Mouse (Mus musculus): ENCODE data around the gene Elane. TPM values are rescaled to one million over a fixed set of nuclear protein-coding genes. Genes with fewer than 3 reads are reported as not detected.
A peak's percentile ranks its signal among the peaks of the same experiment; 100 is the strongest.

The Elane gene
- polyA plus RNA-seq, 1 experiment from 2014 or later = 0.42 TPM

GRCm38 (mm10) chr10:79865189-79865601 is 20.9 kb upstream of the Elane start:
- Histone ChIP-seq H3K4me3 (ENCODE audit: control insufficient read depth in 1 of 2, insufficient read depth in 1 of 2, low read depth in 1 of 2, low read length in 2 of 2) (no peak overlapping the region), H3K4me2 (ENCODE audit: low read length) (no peak overlapping the region), H3K27me3 (ENCODE audit: control insufficient read depth, insufficient read depth, low read length) (no peaks in the 10 kb centered on the region), H3K4me1 (ENCODE audit: control insufficient read depth in 2 of 2, insufficient read depth in 2 of 2, low read length in 2 of 2) (peaks cover 0 to 16% of the 10 kb centered on the region in 2 experiments; a peak in 3 of 4 replicates), H3K9ac (ENCODE audit: low read length) (peak overlapping the region; percentile 8; the same call in 1 of the 2 replicates), H3K36me3 (ENCODE audit: control insufficient read depth, insufficient read depth, low read length) (peaks cover 52% of the 10 kb centered on the region), H3K27ac (replicated peaks in 1 of 2; ENCODE audit: control insufficient read depth in 1 of 2, insufficient read depth in 1 of 2, low read depth in 2 of 2, low read length in 2 of 2) (peak overlapping the region in 1 of 2 experiments; percentile 37; a peak in 2 of 4 replicates), H3K9me3 (ENCODE audit: control insufficient read depth, low read length) (no peaks in the 10 kb centered on the region)
- peak; percentile 21; the same call in 1 of the 2 replicates for ATAC-seq (ENCODE audit: insufficient number of reproducible peaks, insufficient read depth, low FRiP score, low read depth)
- 47% methylated on average over 12 of the region's 12 CpGs for WGBS

GRCm38 (mm10) chr10:79865801-79866295 is 20.2 kb upstream of the Elane start:
- peak overlapping the region in 1 of 2 experiments; percentile 37; a peak in 1 of 4 replicates for H3K27ac ChIP-seq (replicated peaks in 1 of 2; ENCODE audit: control insufficient read depth in 1 of 2, insufficient read depth in 1 of 2, low read depth in 2 of 2, low read length in 2 of 2)

GRCm38 (mm10) chr10:79866601-79867000 is 19.4 kb upstream of the Elane start:
- no peaks in the 10 kb centered on the region for H3K27me3 ChIP-seq (ENCODE audit: control insufficient read depth, insufficient read depth, low read length)
- ATAC-seq (ENCODE audit: insufficient number of reproducible peaks, insufficient read depth, low FRiP score, low read depth) = no peak
- H3K27ac ChIP-seq (replicated peaks in 1 of 2; ENCODE audit: control insufficient read depth in 1 of 2, insufficient read depth in 1 of 2, low read depth in 2 of 2, low read length in 2 of 2) = no peak overlapping the region
- no peak overlapping the region for H3K9ac ChIP-seq (ENCODE audit: low read length)
- no peak overlapping the region for H3K4me2 ChIP-seq (ENCODE audit: low read length)
- H3K36me3 ChIP-seq (ENCODE audit: control insufficient read depth, insufficient read depth, low read length) = peaks cover 38% of the 10 kb centered on the region
- H3K4me1 ChIP-seq (ENCODE audit: control insufficient read depth in 2 of 2, insufficient read depth in 2 of 2, low read length in 2 of 2) = peaks cover 0 to 15% of the 10 kb centered on the region in 2 experiments; a peak in 3 of 4 replicates
- no peaks in the 10 kb centered on the region for H3K9me3 ChIP-seq (ENCODE audit: control insufficient read depth, low read length)
- no peak overlapping the region for H3K4me3 ChIP-seq (ENCODE audit: control insufficient read depth in 1 of 2, insufficient read depth in 1 of 2, low read depth in 1 of 2, low read length in 2 of 2)
- 75% methylated on average over 11 of the region's 11 CpGs for WGBS

More at GRCm38 (mm10) chr10:79865801-79866295, 20.2 kb upstream of the Elane start:
- Histone ChIP-seq H3K4me1 (ENCODE audit: control insufficient read depth in 2 of 2, insufficient read depth in 2 of 2, low read length in 2 of 2) (peaks cover 0 to 15% of the 10 kb centered on the region in 2 experiments; a peak in 3 of 4 replicates), H3K9me3 (ENCODE audit: control insufficient read depth, low read length) (no peaks in the 10 kb centered on the region), H3K4me3 (ENCODE audit: control insufficient read depth in 1 of 2, insufficient read depth in 1 of 2, low read depth in 1 of 2, low read length in 2 of 2) (no peak overlapping the region), H3K36me3 (ENCODE audit: control insufficient read depth, insufficient read depth, low read length) (peaks cover 45% of the 10 kb centered on the region), H3K9ac (ENCODE audit: low read length) (no peak overlapping the region), H3K4me2 (ENCODE audit: low read length) (no peak overlapping the region), H3K27me3 (ENCODE audit: control insufficient read depth, insufficient read depth, low read length) (no peaks in the 10 kb centered on the region)
- WGBS = 57% methylated on average over 19 of the region's 19 CpGs
- ATAC-seq (ENCODE audit: insufficient number of reproducible peaks, insufficient read depth, low FRiP score, low read depth) = peak; percentile 24; the same call in 1 of the 2 replicates

GRCm38 (mm10) chr10:79871845-79872244 is 14.2 kb upstream of the Elane start:
- 87% methylated on average over 8 of the region's 8 CpGs for WGBS
- ATAC-seq (ENCODE audit: insufficient number of reproducible peaks, insufficient read depth, low FRiP score, low read depth) = no peak

GRCm38 (mm10) chr10:79872862-79873261 is 13.2 kb upstream of the Elane start:
- H3K4me2 ChIP-seq (ENCODE audit: low read length) = no peak overlapping the region
- H3K27me3 ChIP-seq (ENCODE audit: control insufficient read depth, insufficient read depth, low read length) = peaks cover 4% of the 10 kb centered on the region; the same call in 1 of the 2 replicates
- no peak overlapping the region for H3K4me3 ChIP-seq (ENCODE audit: control insufficient read depth in 1 of 2, insufficient read depth in 1 of 2, low read depth in 1 of 2, low read length in 2 of 2)
- no peak overlapping the region for H3K9ac ChIP-seq (ENCODE audit: low read length)
- H3K9me3 ChIP-seq (ENCODE audit: control insufficient read depth, low read length) = no peaks in the 10 kb centered on the region
- no peak overlapping the region for H3K27ac ChIP-seq (replicated peaks in 1 of 2; ENCODE audit: control insufficient read depth in 1 of 2, insufficient read depth in 1 of 2, low read depth in 2 of 2, low read length in 2 of 2)
- H3K36me3 ChIP-seq (ENCODE audit: control insufficient read depth, insufficient read depth, low read length) = no peaks in the 10 kb centered on the region
- H3K4me1 ChIP-seq (ENCODE audit: control insufficient read depth in 2 of 2, insufficient read depth in 2 of 2, low read length in 2 of 2) = peaks cover 0 to 7% of the 10 kb centered on the region in 2 experiments; a peak in 3 of 4 replicates
- 41% methylated on average over 3 of the region's 3 CpGs for WGBS
- ATAC-seq (ENCODE audit: insufficient number of reproducible peaks, insufficient read depth, low FRiP score, low read depth) = no peak

More at GRCm38 (mm10) chr10:79871845-79872244, 14.2 kb upstream of the Elane start:
- Histone ChIP-seq H3K4me3 (ENCODE audit: control insufficient read depth in 1 of 2, insufficient read depth in 1 of 2, low read depth in 1 of 2, low read length in 2 of 2) (no peak overlapping the region), H3K36me3 (ENCODE audit: control insufficient read depth, insufficient read depth, low read length) (no peaks in the 10 kb centered on the region), H3K4me2 (ENCODE audit: low read length) (no peak overlapping the region), H3K27me3 (ENCODE audit: control insufficient read depth, insufficient read depth, low read length) (peaks cover 4% of the 10 kb centered on the region; the same call in 1 of the 2 replicates), H3K9ac (ENCODE audit: low read length) (no peak overlapping the region), H3K4me1 (ENCODE audit: control insufficient read depth in 2 of 2, insufficient read depth in 2 of 2, low read length in 2 of 2) (peaks cover 0 to 7% of the 10 kb centered on the region in 2 experiments; a peak in 3 of 4 replicates), H3K9me3 (ENCODE audit: control insufficient read depth, low read length) (no peaks in the 10 kb centered on the region), H3K27ac (replicated peaks in 1 of 2; ENCODE audit: control insufficient read depth in 1 of 2, insufficient read depth in 1 of 2, low read depth in 2 of 2, low read length in 2 of 2) (no peak overlapping the region)

- Histone ChIP-seq H3K36me3 (ENCODE audit: control insufficient read depth, insufficient read depth, low read length) (no peaks in the 10 kb centered on the region), H3K27me3 (ENCODE audit: control insufficient read depth, insufficient read depth, low read length) (peaks cover 4% of the 10 kb centered on the region; the same call in 1 of the 2 replicates), H3K27ac (replicated peaks in 1 of 2; ENCODE audit: control insufficient read depth in 1 of 2, insufficient read depth in 1 of 2, low read depth in 2 of 2, low read length in 2 of 2) (no peak overlapping the region), H3K4me2 (ENCODE audit: low read length) (peak overlapping the region; percentile 99), H3K9me3 (ENCODE audit: control insufficient read depth, low read length) (no peaks in the 10 kb centered on the region), H3K4me1 (ENCODE audit: control insufficient read depth in 2 of 2, insufficient read depth in 2 of 2, low read length in 2 of 2) (peaks cover 0 to 7% of the 10 kb centered on the region in 2 experiments; a peak in 3 of 4 replicates), H3K4me3 (ENCODE audit: control insufficient read depth in 1 of 2, insufficient read depth in 1 of 2, low read depth in 1 of 2, low read length in 2 of 2) (peak overlapping the region; percentile 61 to 63; a peak in 3 of 4 replicates), H3K9ac (ENCODE audit: low read length) (peak overlapping the region; percentile 79)
- WGBS = 11% methylated on average over 6 of the region's 6 CpGs
- no peak for ATAC-seq (ENCODE audit: insufficient number of reproducible peaks, insufficient read depth, low FRiP score, low read depth)
These were observed 12.7 kb upstream of the Elane start for GRCm38 (mm10) chr10:79873313-79873712.

- Histone ChIP-seq H3K36me3 (ENCODE audit: control insufficient read depth, insufficient read depth, low read length) (no peaks in the 10 kb centered on the region), H3K9ac (ENCODE audit: low read length) (peak overlapping the region; percentile 79), H3K4me2 (ENCODE audit: low read length) (peak overlapping the region; percentile 99), H3K9me3 (ENCODE audit: control insufficient read depth, low read length) (no peaks in the 10 kb centered on the region), H3K4me1 (ENCODE audit: control insufficient read depth in 2 of 2, insufficient read depth in 2 of 2, low read length in 2 of 2) (peaks cover 0 to 7% of the 10 kb centered on the region in 2 experiments; a peak in 3 of 4 replicates), H3K4me3 (ENCODE audit: control insufficient read depth in 1 of 2, insufficient read depth in 1 of 2, low read depth in 1 of 2, low read length in 2 of 2) (peak overlapping the region; percentile 61 to 63), H3K27me3 (ENCODE audit: control insufficient read depth, insufficient read depth, low read length) (peaks cover 4% of the 10 kb centered on the region; the same call in 1 of the 2 replicates), H3K27ac (replicated peaks in 1 of 2; ENCODE audit: control insufficient read depth in 1 of 2, insufficient read depth in 1 of 2, low read depth in 2 of 2, low read length in 2 of 2) (no peak overlapping the region)
- ATAC-seq (ENCODE audit: insufficient number of reproducible peaks, insufficient read depth, low FRiP score, low read depth) = no peak
- 4% methylated on average over 26 of the region's 26 CpGs for WGBS
These were observed 12.2 kb upstream of the Elane start for GRCm38 (mm10) chr10:79873715-79874289.
